Mouse (Mus musculus) gastrocnemius, postnatal 14 days (tissue): ENCODE data around the gene Nthl1. TPM values are rescaled to one million over a fixed set of nuclear protein-coding genes. Genes with fewer than 3 reads are reported as not detected.
A peak's percentile ranks its signal among the peaks of the same experiment; 100 is the strongest.

Experiments used
- DNase-seq: peaks from one replicate; pipeline ENCODE4 v3.0.0; 2021; ENCODE audit warnings: mixed read lengths
- intact Hi-C: fragments of 180-260 bp; cut with DNase I; formaldehyde crosslinking; loops from one replicate; pipeline ENCODE4 v1.15.1; 2025; ENCODE audit warnings: low total_unique reads
- microRNA-seq, 2 experiments: library from miRNA; unstranded; fragments of <30 nt; microRNA quantifications; one replicate each; pipeline ENCODE4 v1.2.0; 2021
- total RNA-seq, 2 experiments: library from RNA; stranded (reverse); gene quantifications; 2 replicates each; pipeline ENCODE4 v1.2.3; 2021

Nthl1 gene
- total RNA-seq, 2 experiments from 2014 or later = 2.2 to 3.6 TPM

GRCm38 (mm10) chr17:24676187-24676586 lies 43.7 kb downstream of the Nthl1 start:
- DNase-seq = peak; percentile 62
- intact Hi-C loops = no loop called here

GRCm38 (mm10) chr17:24676877-24677276 lies 44.4 kb downstream of the Nthl1 start:
- intact Hi-C loops = no loop called here

GRCm38 (mm10) chr17:24677500-24678080 lies 45.1 kb downstream of the Nthl1 start:
- intact Hi-C loops = no loop called here
- no peak for DNase-seq

More at GRCm38 (mm10) chr17:24676877-24677276, 44.4 kb downstream of the Nthl1 start:
- no peak for DNase-seq

- no peak for DNase-seq
- intact Hi-C loops = no loop called here
These were observed 54.0 kb downstream of the Nthl1 start for GRCm38 (mm10) chr17:24686514-24686913.

GRCm38 (mm10) chr17:24687146-24687595 lies 54.7 kb downstream of the Nthl1 start:
- no peak for DNase-seq
- intact Hi-C loops = no loop called here

- DNase-seq = no peak
- intact Hi-C loops = no loop called here
These were observed 55.1 kb downstream of the Nthl1 start for GRCm38 (mm10) chr17:24687599-24687998.

Small RNAs within 50 kb of the gene (microRNA-seq; reads per million reads assigned to microRNA genes)
- 0 to 1.0 reads per million in 2 experiments for gene Gm24589

Other genes starting within 250 kb of the Nthl1 start
- 10 to 100 TPM; 48.2 to 51.5 TPM for gene Rnps1, start 218.1 kb upstream of the Nthl1 start, total RNA-seq
- gene Eci1, start 206.0 kb upstream of the Nthl1 start, total RNA-seq = 100 to 1,000 TPM; 133 to 200 TPM
- gene Dnase1l2, start 189.6 kb upstream of the Nthl1 start, total RNA-seq = under 1 TPM; 0.76 to 0.89 TPM
- 10 to 100 TPM in 1 of 2 experiments, 1 to 10 TPM in 1; 8.5 to 10.2 TPM for gene E4f1, start 162.4 kb upstream of the Nthl1 start, total RNA-seq
- gene Pgp, start 162.3 kb upstream of the Nthl1 start, total RNA-seq = 10 to 100 TPM; 44.6 TPM
- under 1 TPM in 1 of 2 experiments, not detected in 1; 0.31 TPM for gene Bricd5, start 158.8 kb upstream of the Nthl1 start, total RNA-seq
- gene Mlst8, start 153.6 kb upstream of the Nthl1 start, total RNA-seq = 10 to 100 TPM; 10.7 to 11.6 TPM
- under 1 TPM; 0.22 to 0.31 TPM for gene Caskin1, start 144.1 kb upstream of the Nthl1 start, total RNA-seq
- gene Traf7, start 104.7 kb upstream of the Nthl1 start, total RNA-seq = 10 to 100 TPM; 31.9 to 33.4 TPM
- under 1 TPM; 0.21 to 0.27 TPM for gene Rab26, start 98.5 kb upstream of the Nthl1 start, total RNA-seq
- gene Pkd1, start 82.8 kb upstream of the Nthl1 start, total RNA-seq = 10 to 100 TPM; 32.0 to 36.1 TPM
- gene Tsc2, start 50 bp upstream of the Nthl1 start, total RNA-seq = 10 to 100 TPM; 50.6 to 53.0 TPM
- 10 to 100 TPM; 36.2 to 46.3 TPM for gene Slc9a3r2, start 17.6 kb downstream of the Nthl1 start, total RNA-seq
- not detected for gene Npw, start 25.8 kb downstream of the Nthl1 start, total RNA-seq
- 10 to 100 TPM; 13.9 to 16.3 TPM for gene Zfp598, start 37.0 kb downstream of the Nthl1 start, total RNA-seq
- not detected for gene Syngr3, start 57.3 kb downstream of the Nthl1 start, total RNA-seq
- gene Gfer, start 63.5 kb downstream of the Nthl1 start, total RNA-seq = 10 to 100 TPM; 23.0 to 25.0 TPM
- gene Noxo1, start 63.6 kb downstream of the Nthl1 start, total RNA-seq = under 1 TPM; 0.44 to 0.94 TPM
- gene Tbl3, start 75.0 kb downstream of the Nthl1 start, total RNA-seq = 10 to 100 TPM; 16.3 to 19.6 TPM
- not detected for gene Rnf151, start 85.4 kb downstream of the Nthl1 start, total RNA-seq
- gene Rps2, start 85.4 kb downstream of the Nthl1 start, total RNA-seq = 100 to 1,000 TPM; 643 to 719 TPM
- gene Ndufb10, start 91.8 kb downstream of the Nthl1 start, total RNA-seq = 100 to 1,000 TPM; 467 to 532 TPM
- 100 to 1,000 TPM; 781 to 864 TPM for gene Rpl3l, start 95.1 kb downstream of the Nthl1 start, total RNA-seq
- gene Msrb1, start 104.0 kb downstream of the Nthl1 start, total RNA-seq = 100 to 1,000 TPM; 143 to 165 TPM
- gene Hs3st6, start 120.3 kb downstream of the Nthl1 start, total RNA-seq = not detected
- gene Meiob, start 171.6 kb downstream of the Nthl1 start, total RNA-seq = not detected
- 10 to 100 TPM; 71.1 to 77.2 TPM for gene Hagh, start 207.5 kb downstream of the Nthl1 start, total RNA-seq
- gene Fahd1, start 217.7 kb downstream of the Nthl1 start, total RNA-seq = 10 to 100 TPM; 38.9 to 46.1 TPM
- gene Igfals, start 233.3 kb downstream of the Nthl1 start, total RNA-seq = 1 to 10 TPM; 2.9 TPM